Mouse (Mus musculus): ENCODE results near the gene Tmem199.

Gene Tmem199

DNA sequence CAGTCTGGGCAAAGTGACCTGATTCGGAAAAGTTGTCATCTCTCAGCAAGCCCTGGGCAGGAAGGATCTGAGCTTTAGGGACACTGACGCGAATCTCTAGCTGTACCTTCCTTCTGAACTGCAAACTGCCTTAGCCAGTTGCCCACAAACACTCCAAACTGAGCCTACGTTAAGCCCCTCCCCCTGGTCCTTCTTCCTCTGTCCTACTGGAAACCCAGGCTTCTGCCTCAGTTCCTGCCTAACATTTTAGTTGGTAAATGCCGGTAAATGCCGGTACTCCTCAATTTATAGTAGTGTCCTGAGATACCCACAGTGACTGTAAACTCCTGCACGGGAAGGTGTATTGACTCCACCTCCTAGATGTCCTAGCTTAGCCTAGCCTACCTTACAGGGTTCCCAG lies 28.3 kb downstream of the Tmem199 start:
- DNase-seq (ENCODE audit: inconsistent ontology term): no peak

- no peak for DNase-seq (ENCODE audit: inconsistent ontology term)
Observed at GRCm38 (mm10) chr11:78475289-78475688, 36.7 kb downstream of the Tmem199 start.

- DNase-seq (ENCODE audit: inconsistent ontology term): peak; percentile 12
Observed at GRCm38 (mm10) chr11:78471326-78472103, 40.5 kb downstream of the Tmem199 start.

DNA sequence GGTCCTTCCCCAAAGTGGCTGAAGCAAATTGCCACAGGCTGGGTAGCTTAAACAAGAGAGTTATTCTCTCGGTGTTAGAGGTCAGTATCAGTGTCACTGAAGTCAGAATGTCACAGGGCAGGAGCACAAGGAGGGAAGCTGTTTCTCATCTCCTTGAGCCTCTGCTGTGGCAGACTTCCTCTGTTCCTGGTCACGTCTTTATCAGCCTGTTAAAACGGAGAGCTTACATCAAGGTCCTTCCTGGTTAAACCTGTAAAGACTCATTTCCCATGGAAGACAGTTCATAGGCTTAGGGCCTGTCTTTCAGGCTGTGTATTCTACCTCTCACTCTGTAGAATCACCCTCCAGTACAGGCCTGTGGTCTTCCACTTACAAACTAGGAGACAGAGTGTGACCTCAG lies 44.0 kb downstream of the Tmem199 start:
- no peak for DNase-seq (ENCODE audit: inconsistent ontology term)

- DNase-seq (ENCODE audit: inconsistent ontology term): no peak
Observed at GRCm38 (mm10) chr11:78467515-78467914, 44.5 kb downstream of the Tmem199 start.

- DNase-seq (ENCODE audit: inconsistent ontology term): no peak
Observed at GRCm38 (mm10) chr11:78466242-78466912, 45.6 kb downstream of the Tmem199 start.

GRCm38 (mm10) chr11:78465568-78466180 lies 46.3 kb downstream of the Tmem199 start, which contains the start of gene Slc46a1:
TSS of gene Slc46a1 (plus strand) at chr11:78465697.
- DNase-seq (ENCODE audit: inconsistent ontology term): peak; percentile 85

GRCm38 (mm10) chr11:78465116-78465515 lies 46.9 kb downstream of the Tmem199 start:
- no peak for DNase-seq (ENCODE audit: inconsistent ontology term)

GRCm38 (mm10) chr11:78463286-78464036 lies 48.5 kb downstream of the Tmem199 start:
- no peak for DNase-seq (ENCODE audit: inconsistent ontology term)

- DNase-seq (ENCODE audit: inconsistent ontology term): no peak
Observed at GRCm38 (mm10) chr11:78462669-78463068, 49.3 kb downstream of the Tmem199 start.

- no peak for DNase-seq (ENCODE audit: inconsistent ontology term)
Observed at GRCm38 (mm10) chr11:78461894-78462293, 50.1 kb downstream of the Tmem199 start.

- DNase-seq (ENCODE audit: inconsistent ontology term): no peak
Observed at GRCm38 (mm10) chr11:78458740-78459139, 53.2 kb downstream of the Tmem199 start.
